Mouse (Mus musculus): ENCODE data around the gene P4ha2. TPM values are rescaled to one million over a fixed set of nuclear protein-coding genes. Genes with fewer than 3 reads are reported as not detected.

Gene P4ha2
- polyA plus RNA-seq, 1 experiment from 2014 or later = 18.4 TPM

DNA sequence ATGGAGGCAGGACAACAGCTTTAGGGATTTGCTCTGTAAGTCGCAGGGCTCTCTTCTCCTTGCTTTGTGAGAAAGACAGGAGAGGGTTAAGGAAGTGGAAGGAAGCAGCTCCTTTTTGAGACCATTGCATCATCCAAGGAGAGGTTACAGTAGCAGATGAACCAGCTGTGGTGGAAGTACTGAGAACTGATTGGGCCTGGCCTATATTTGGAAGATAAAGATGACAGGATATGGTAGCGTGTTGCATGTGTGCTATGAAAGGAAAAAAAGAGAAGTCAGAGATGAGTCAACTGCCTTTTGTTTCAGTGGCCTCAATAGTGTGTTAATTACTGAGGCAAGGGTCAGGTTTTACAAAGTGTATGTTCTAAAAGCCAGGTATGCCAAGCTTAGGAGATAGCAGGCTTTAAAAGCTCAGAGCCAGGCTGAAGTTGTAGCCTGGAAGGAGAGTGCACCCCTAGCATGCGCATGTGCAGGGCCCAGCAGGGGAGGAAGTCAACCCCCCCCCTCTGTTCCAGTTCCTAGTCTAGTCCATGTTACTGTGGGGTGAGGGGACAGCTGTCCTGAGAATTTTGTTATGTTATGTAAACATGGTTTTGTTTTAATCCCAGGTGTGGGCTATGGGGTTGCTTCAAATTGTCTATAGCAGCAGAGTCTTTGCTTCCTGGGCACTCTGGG is 50.0 kb downstream of the P4ha2 start:
- Histone ChIP-seq H3K27ac (ENCODE audit: low read depth, low read length) (no peak overlapping the region), H3K27me3 (ENCODE audit: control insufficient read depth, insufficient read depth, low read length) (no peaks in the 10 kb centered on the region), H3K4me2 (ENCODE audit: low read depth) (no peak overlapping the region), H3K9me3 (ENCODE audit: control insufficient read depth, low read length) (no peaks in the 10 kb centered on the region), H3K4me1 (ENCODE audit: control insufficient read depth, insufficient read depth, low read length) (no peaks in the 10 kb centered on the region), H3K9ac (ENCODE audit: low read length) (no peak overlapping the region), H3K4me3 (ENCODE audit: low read depth, low read length) (no peak overlapping the region), H3K36me3 (ENCODE audit: control insufficient read depth, insufficient read depth, low read length) (no peaks in the 10 kb centered on the region)
- WGBS = 95% methylated on average over 3 of the region's 3 CpGs
- ATAC-seq (ENCODE audit: insufficient read depth, low FRiP score, low TSS enrichment) (no peak), DNase-seq (ENCODE audit: low spot score) (no peak)

DNA sequence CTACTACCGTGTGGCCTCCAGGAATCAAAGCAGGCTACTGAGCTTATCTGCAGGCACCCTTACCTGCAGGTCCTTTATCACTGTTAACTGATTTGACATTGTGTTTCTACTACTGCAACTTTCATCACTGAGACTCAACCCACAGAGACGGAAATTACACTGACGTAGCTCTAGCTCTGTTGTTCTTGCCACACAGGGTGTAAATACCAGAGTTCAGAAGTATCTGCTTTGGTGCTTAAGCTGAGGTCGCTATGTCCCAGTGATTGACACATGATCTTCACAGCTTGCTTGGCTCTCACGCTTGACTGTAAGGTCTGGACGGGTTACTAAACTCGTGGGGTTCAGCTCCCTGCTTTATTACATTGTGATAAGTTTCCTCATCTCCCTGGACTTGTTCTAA is 51.2 kb downstream of the P4ha2 start:
- Histone ChIP-seq H3K27me3 (ENCODE audit: control insufficient read depth, insufficient read depth, low read length) (no peaks in the 10 kb centered on the region), H3K9ac (ENCODE audit: low read length) (no peak overlapping the region), H3K36me3 (ENCODE audit: control insufficient read depth, insufficient read depth, low read length) (no peaks in the 10 kb centered on the region), H3K4me2 (ENCODE audit: low read depth) (no peak overlapping the region), H3K4me1 (ENCODE audit: control insufficient read depth, insufficient read depth, low read length) (no peaks in the 10 kb centered on the region), H3K9me3 (ENCODE audit: control insufficient read depth, low read length) (no peaks in the 10 kb centered on the region), H3K4me3 (ENCODE audit: low read depth, low read length) (no peak overlapping the region), H3K27ac (ENCODE audit: low read depth, low read length) (no peak overlapping the region)
- DNase-seq (ENCODE audit: low spot score) (no peak), ATAC-seq (ENCODE audit: insufficient read depth, low FRiP score, low TSS enrichment) (no peak)
- 77% methylated on average over 7 of the region's 7 CpGs for WGBS

DNA sequence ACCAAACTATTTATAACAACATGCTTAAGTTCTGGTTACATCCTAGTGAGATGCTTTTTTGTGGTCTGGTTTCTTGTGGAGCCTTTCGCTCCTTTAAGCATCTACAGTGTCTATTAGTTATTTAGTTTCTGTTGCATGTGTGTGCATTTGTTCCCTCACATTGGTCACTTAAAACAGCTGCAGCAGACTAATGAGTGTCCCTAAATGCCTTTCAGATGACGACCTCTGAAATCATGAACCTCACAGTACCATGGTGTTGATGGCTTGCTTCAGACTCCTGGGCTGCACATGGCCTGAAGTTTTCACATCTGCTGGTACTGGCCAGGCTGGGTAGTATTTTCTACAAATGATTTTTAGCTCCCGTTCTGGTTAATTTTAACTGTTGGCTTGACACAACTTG is 53.1 kb downstream of the P4ha2 start:
- H3K9me3 ChIP-seq (ENCODE audit: control insufficient read depth, low read length) = no peaks in the 10 kb centered on the region
- H3K4me2 ChIP-seq (ENCODE audit: low read depth) = no peak overlapping the region
- no peaks in the 10 kb centered on the region for H3K4me1 ChIP-seq (ENCODE audit: control insufficient read depth, insufficient read depth, low read length)
- no peaks in the 10 kb centered on the region for H3K27me3 ChIP-seq (ENCODE audit: control insufficient read depth, insufficient read depth, low read length)
- ATAC-seq (ENCODE audit: insufficient read depth, low FRiP score, low TSS enrichment) (no peak), DNase-seq (ENCODE audit: low spot score) (no peak)
- WGBS = 86% methylated on average over 3 of the region's 3 CpGs
- no peaks in the 10 kb centered on the region for H3K36me3 ChIP-seq (ENCODE audit: control insufficient read depth, insufficient read depth, low read length)
- H3K9ac ChIP-seq (ENCODE audit: low read length) = no peak overlapping the region
- no peak overlapping the region for H3K27ac ChIP-seq (ENCODE audit: low read depth, low read length)
- H3K4me3 ChIP-seq (ENCODE audit: low read depth, low read length) = no peak overlapping the region

DNA sequence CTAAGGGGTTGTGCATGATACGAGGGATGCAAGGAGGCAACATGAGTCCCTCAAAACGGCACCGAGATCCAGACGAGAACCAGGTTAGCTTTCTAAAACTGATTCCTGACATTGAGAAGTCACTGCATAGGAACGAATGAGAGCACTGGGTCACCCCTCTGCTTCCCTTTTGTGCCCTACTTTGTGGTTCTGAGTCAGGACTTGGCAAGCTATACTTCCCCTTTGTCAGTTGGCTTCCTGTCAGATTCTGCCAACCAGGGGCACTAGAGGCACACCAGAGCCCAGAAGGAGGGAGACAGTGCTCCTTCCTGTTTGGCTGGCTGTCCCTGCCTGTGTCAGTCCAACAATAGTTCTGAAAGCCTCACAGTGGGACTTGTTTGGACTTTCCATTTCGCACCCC is 56.0 kb downstream of the P4ha2 start:
- WGBS = 90% methylated on average over 6 of the region's 6 CpGs
- no peak for DNase-seq (ENCODE audit: low spot score)
- ATAC-seq (ENCODE audit: insufficient read depth, low FRiP score, low TSS enrichment) = no peak

DNA sequence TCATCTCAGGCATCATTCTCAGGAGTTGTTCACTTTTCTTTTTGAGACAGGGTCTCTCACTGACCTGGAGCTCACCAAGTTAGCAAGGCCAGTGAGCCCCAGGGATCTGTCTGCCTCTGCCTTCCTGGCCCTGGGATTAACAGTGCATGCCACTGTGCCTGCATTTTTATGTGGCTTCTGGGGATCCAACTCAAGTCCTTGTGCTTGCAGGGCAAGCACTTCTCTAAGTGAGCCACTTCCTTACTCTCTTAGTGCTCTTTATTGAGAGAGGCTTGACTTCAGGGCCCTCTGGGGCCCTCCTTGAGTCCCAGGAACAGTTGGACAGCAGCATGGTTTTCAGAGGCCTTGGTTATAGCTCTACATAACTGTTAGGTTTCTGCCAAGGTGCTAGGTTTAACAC is 56.6 kb downstream of the P4ha2 start:
- Histone ChIP-seq H3K27me3 (ENCODE audit: control insufficient read depth, insufficient read depth, low read length) (no peaks in the 10 kb centered on the region), H3K4me1 (ENCODE audit: control insufficient read depth, insufficient read depth, low read length) (no peaks in the 10 kb centered on the region), H3K4me2 (ENCODE audit: low read depth) (no peak overlapping the region), H3K4me3 (ENCODE audit: low read depth, low read length) (no peak overlapping the region), H3K9ac (ENCODE audit: low read length) (no peak overlapping the region), H3K9me3 (ENCODE audit: control insufficient read depth, low read length) (no peaks in the 10 kb centered on the region), H3K27ac (ENCODE audit: low read depth, low read length) (no peak overlapping the region), H3K36me3 (ENCODE audit: control insufficient read depth, insufficient read depth, low read length) (no peaks in the 10 kb centered on the region)
- DNase-seq (ENCODE audit: low spot score) (no peak), ATAC-seq (ENCODE audit: insufficient read depth, low FRiP score, low TSS enrichment) (no peak)

More for the DNA sequence above, 56.0 kb downstream of the P4ha2 start:
- Histone ChIP-seq H3K9ac (ENCODE audit: low read length) (no peak overlapping the region), H3K4me2 (ENCODE audit: low read depth) (no peak overlapping the region), H3K27me3 (ENCODE audit: control insufficient read depth, insufficient read depth, low read length) (no peaks in the 10 kb centered on the region), H3K27ac (ENCODE audit: low read depth, low read length) (no peak overlapping the region), H3K36me3 (ENCODE audit: control insufficient read depth, insufficient read depth, low read length) (no peaks in the 10 kb centered on the region), H3K9me3 (ENCODE audit: control insufficient read depth, low read length) (no peaks in the 10 kb centered on the region), H3K4me3 (ENCODE audit: low read depth, low read length) (no peak overlapping the region), H3K4me1 (ENCODE audit: control insufficient read depth, insufficient read depth, low read length) (no peaks in the 10 kb centered on the region)

DNA sequence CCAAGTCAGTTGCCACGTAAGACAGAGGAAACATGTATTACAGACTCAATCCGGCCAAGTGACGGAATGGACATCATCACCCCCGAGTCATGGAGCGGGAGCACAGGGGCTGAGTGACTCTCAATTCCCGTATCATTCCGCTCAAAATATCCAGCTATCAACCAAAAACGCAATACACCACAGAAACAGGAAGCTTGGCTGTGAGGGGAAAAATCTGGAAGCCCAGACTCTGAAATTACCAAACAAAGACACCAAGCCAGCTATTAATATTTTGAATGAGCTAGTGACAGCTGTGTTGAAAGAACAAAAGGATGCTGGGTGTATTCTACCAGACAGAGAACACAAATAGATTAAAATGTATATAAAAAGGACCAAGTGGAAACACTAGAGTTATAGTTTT is 57.7 kb downstream of the P4ha2 start:
- Histone ChIP-seq H3K9me3 (ENCODE audit: control insufficient read depth, low read length) (no peaks in the 10 kb centered on the region), H3K4me3 (ENCODE audit: low read depth, low read length) (no peak overlapping the region), H3K27me3 (ENCODE audit: control insufficient read depth, insufficient read depth, low read length) (no peaks in the 10 kb centered on the region), H3K4me2 (ENCODE audit: low read depth) (no peak overlapping the region), H3K4me1 (ENCODE audit: control insufficient read depth, insufficient read depth, low read length) (no peaks in the 10 kb centered on the region), H3K9ac (ENCODE audit: low read length) (no peak overlapping the region), H3K27ac (ENCODE audit: low read depth, low read length) (no peak overlapping the region), H3K36me3 (ENCODE audit: control insufficient read depth, insufficient read depth, low read length) (no peaks in the 10 kb centered on the region)
- ATAC-seq (ENCODE audit: insufficient read depth, low FRiP score, low TSS enrichment) = no peak
- DNase-seq (ENCODE audit: low spot score) = no peak
- WGBS = 93% methylated on average over 8 of the region's 8 CpGs

DNA sequence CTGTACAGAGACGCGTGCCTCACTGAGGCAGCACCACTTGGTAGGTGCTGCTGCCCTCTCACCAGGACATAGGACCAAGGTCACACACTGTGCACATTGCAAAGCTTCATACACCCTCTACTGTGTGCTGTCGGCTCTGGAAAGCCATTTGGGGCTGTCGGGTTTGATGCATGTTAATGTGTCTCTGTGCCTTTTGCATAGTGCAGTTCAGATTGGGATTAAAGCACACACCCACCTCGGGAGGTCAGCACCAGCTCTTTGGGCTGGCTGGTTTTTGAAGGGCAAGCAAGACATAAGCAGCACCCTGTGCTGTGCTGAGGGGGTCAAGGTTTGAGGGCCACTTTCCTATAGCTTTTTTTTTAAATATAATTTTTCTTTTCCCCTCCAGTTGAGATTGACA is 60.5 kb downstream of the P4ha2 start:
- ATAC-seq (ENCODE audit: insufficient read depth, low FRiP score, low TSS enrichment) (no peak), DNase-seq (ENCODE audit: low spot score) (no peak)

DNA sequence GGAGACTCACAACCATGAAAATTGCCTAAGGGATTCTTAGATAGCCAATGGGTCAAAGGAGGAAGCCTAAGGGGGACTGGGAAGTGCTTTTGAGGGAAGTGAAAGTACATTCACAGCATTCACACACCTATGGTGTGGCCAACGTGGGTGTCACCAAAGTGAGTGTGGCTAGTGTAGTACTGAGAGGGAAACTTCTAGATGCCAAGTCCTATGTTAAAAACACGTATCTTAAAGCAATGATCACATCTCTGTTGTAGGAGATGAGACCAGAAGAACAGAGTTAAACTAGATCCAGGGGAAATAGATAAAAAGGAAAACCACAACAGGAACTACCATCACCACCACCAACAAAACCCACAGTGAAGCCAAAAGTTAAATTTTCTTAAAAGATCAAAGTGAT is 61.0 kb downstream of the P4ha2 start:
- Histone ChIP-seq H3K27me3 (ENCODE audit: control insufficient read depth, insufficient read depth, low read length) (no peaks in the 10 kb centered on the region), H3K9ac (ENCODE audit: low read length) (no peak overlapping the region), H3K9me3 (ENCODE audit: control insufficient read depth, low read length) (no peaks in the 10 kb centered on the region), H3K4me1 (ENCODE audit: control insufficient read depth, insufficient read depth, low read length) (no peaks in the 10 kb centered on the region), H3K27ac (ENCODE audit: low read depth, low read length) (no peak overlapping the region), H3K36me3 (ENCODE audit: control insufficient read depth, insufficient read depth, low read length) (no peaks in the 10 kb centered on the region), H3K4me2 (ENCODE audit: low read depth) (no peak overlapping the region), H3K4me3 (ENCODE audit: low read depth, low read length) (no peak overlapping the region)
- WGBS = 80% methylated on average over 2 of the region's 2 CpGs
- DNase-seq (ENCODE audit: low spot score) = no peak
- ATAC-seq (ENCODE audit: insufficient read depth, low FRiP score, low TSS enrichment) = no peak

More for the DNA sequence above, 60.5 kb downstream of the P4ha2 start:
- H3K4me2 ChIP-seq (ENCODE audit: low read depth) = no peak overlapping the region
- H3K9me3 ChIP-seq (ENCODE audit: control insufficient read depth, low read length) = no peaks in the 10 kb centered on the region
- H3K36me3 ChIP-seq (ENCODE audit: control insufficient read depth, insufficient read depth, low read length) = no peaks in the 10 kb centered on the region
- no peak overlapping the region for H3K27ac ChIP-seq (ENCODE audit: low read depth, low read length)
- H3K4me3 ChIP-seq (ENCODE audit: low read depth, low read length) = no peak overlapping the region
- no peaks in the 10 kb centered on the region for H3K27me3 ChIP-seq (ENCODE audit: control insufficient read depth, insufficient read depth, low read length)
- 78% methylated on average over 5 of the region's 5 CpGs for whole genome bisulfite sequencing
- no peaks in the 10 kb centered on the region for H3K4me1 ChIP-seq (ENCODE audit: control insufficient read depth, insufficient read depth, low read length)
- no peak overlapping the region for H3K9ac ChIP-seq (ENCODE audit: low read length)

DNA sequence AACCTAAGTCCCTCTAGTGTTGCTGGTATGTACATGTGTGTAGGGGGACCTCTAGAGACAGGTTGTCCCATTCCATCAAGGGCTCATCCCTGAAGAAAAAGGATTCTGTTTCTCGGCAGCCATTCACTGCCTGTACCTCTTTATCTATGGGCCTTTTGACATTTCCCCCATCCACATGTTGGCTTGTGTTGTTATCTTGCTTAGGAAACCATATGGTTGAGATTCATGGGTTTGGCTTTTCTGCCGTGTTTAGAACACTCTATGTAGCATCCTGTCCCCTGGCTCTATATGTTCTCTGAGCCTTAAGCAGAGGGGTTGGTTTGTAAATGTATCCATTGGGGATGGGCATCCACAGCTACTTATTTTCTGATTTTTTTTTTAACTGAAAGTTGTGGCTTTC is 61.6 kb downstream of the P4ha2 start:
- 87% methylated on average over 2 of the region's 2 CpGs for WGBS
- no peaks in the 10 kb centered on the region for H3K27me3 ChIP-seq (ENCODE audit: control insufficient read depth, insufficient read depth, low read length)
- H3K4me1 ChIP-seq (ENCODE audit: control insufficient read depth, insufficient read depth, low read length) = no peaks in the 10 kb centered on the region
- no peak overlapping the region for H3K27ac ChIP-seq (ENCODE audit: low read depth, low read length)
- ATAC-seq (ENCODE audit: insufficient read depth, low FRiP score, low TSS enrichment) (no peak), DNase-seq (ENCODE audit: low spot score) (no peak)
- no peak overlapping the region for H3K4me2 ChIP-seq (ENCODE audit: low read depth)
- no peak overlapping the region for H3K9ac ChIP-seq (ENCODE audit: low read length)
- H3K9me3 ChIP-seq (ENCODE audit: control insufficient read depth, low read length) = no peaks in the 10 kb centered on the region
- no peaks in the 10 kb centered on the region for H3K36me3 ChIP-seq (ENCODE audit: control insufficient read depth, insufficient read depth, low read length)
- H3K4me3 ChIP-seq (ENCODE audit: low read depth, low read length) = no peak overlapping the region

All from neural tube, embryonic 11.5 days (tissue).